In genomic region chr12:52434021-52434420, GRCm38 (mm10) we compare ENCODE assay signal across 15 mouse cellular contexts.
DNase-seq lines count a peak whose midpoint lies in the region; ATAC-seq lines count a peak whose summit lies in the region.
"Had no signal": no experiment of that assay in that cellular context is flagged by ENCODE, and none has a peak within 500 bp of the region (broad histone marks: within the 10 kb centered on the region; RNA-seq: fewer than 3 reads in every experiment).

No protein-coding gene starts in this region.

- WGBS in forebrain, embryonic 16.5 days, result 96% methylated on average over 2 of the region's 2 CpGs

- H3K9me3 ChIP-seq in forebrain, embryonic 16.5 days (ENCODE audit: control insufficient read depth, low read length), result no peaks in the 10 kb centered on the region
- H3K9me3 ChIP-seq: embryonic facial prominence, embryonic 15.5 days; midbrain, embryonic 10.5 days had no signal

- H3K9ac ChIP-seq in forebrain, embryonic 16.5 days (replicated peaks; ENCODE audit: low read depth, low read length), result no peak overlapping the region
- H3K9ac ChIP-seq: embryonic facial prominence, embryonic 15.5 days had no signal

- H3K27me3 ChIP-seq in forebrain, embryonic 16.5 days (replicated peaks; ENCODE audit: control insufficient read depth, insufficient read depth, low read length), result no peaks in the 10 kb centered on the region
- H3K27me3 ChIP-seq: embryonic facial prominence, embryonic 15.5 days had no signal

- DNase-seq in frontal cortex, postnatal 10 days (ENCODE audit: low spot score in 2 of 2), result no peak
- peak; percentile 16 for DNase-seq in retina, postnatal 1 day
- no peak for DNase-seq in retina, embryonic 14.5 days (ENCODE audit: low spot score)
- peak; percentile 50 for DNase-seq in adrenal gland, postnatal 25 days
- peak; percentile 56 for DNase-seq in lung, postnatal 36 days
- DNase-seq in neural tube, embryonic 10.5 days (ENCODE audit: extremely low spot score, low spot score), result no peak
- DNase-seq: cerebellum, adult 2 months; thymus, postnatal 14 days had no signal

- H3K4me2 ChIP-seq in forebrain, embryonic 16.5 days (ENCODE audit: low read length), result no peak overlapping the region
- H3K4me2 ChIP-seq: embryonic facial prominence, embryonic 15.5 days; liver, embryonic 11.5 days had no signal

- no peak overlapping the region for H3K4me3 ChIP-seq in forebrain, embryonic 16.5 days (replicated peaks; ENCODE audit: low read length)
- H3K4me3 ChIP-seq: embryonic facial prominence, embryonic 15.5 days; left cerebral cortex, adult 2 months; midbrain, embryonic 10.5 days had no signal

- peak; percentile 77 for ATAC-seq in frontal cortex, adult (ENCODE audit: low TSS enrichment)
- ATAC-seq in forebrain, embryonic 16.5 days, result no peak
- ATAC-seq: intestine, embryonic 16.5 days had no signal

- H3K27ac ChIP-seq in forebrain, embryonic 16.5 days (ENCODE audit: low read length), result no peak overlapping the region
- H3K27ac ChIP-seq: embryonic facial prominence, embryonic 15.5 days; left cerebral cortex, adult 2 months had no signal

- H3K36me3 ChIP-seq in forebrain, embryonic 16.5 days (ENCODE audit: control insufficient read depth, insufficient read depth), result no peaks in the 10 kb centered on the region
- H3K36me3 ChIP-seq: embryonic facial prominence, embryonic 15.5 days; midbrain, embryonic 10.5 days had no signal

- peaks cover 6% of the 10 kb centered on the region for H3K4me1 ChIP-seq in forebrain, embryonic 16.5 days (replicated peaks; ENCODE audit: control insufficient read depth, insufficient read depth, low read length)
- H3K4me1 ChIP-seq: embryonic facial prominence, embryonic 15.5 days had no signal

Comparison
In these comparisons a context has a peak if more than half of its experiments do, and no peak if none do; other contexts are left out.
1. DNase-seq: peak in retina, postnatal 1 day (single experiment), adrenal gland, postnatal 25 days (single experiment) and lung, postnatal 36 days (single experiment); none in frontal cortex, postnatal 10 days (0 of 2), retina, embryonic 14.5 days (single experiment) and neural tube, embryonic 10.5 days (single experiment).